Mouse (Mus musculus): ENCODE data around the gene Slc48a1. TPM values are rescaled to one million over a fixed set of nuclear protein-coding genes. Genes with fewer than 3 reads are reported as not detected.

Gene Slc48a1
- polyA plus RNA-seq, 1 experiment from 2014 or later: 89.5 TPM

- 54% methylated on average over 5 of the region's 5 CpGs for WGBS (ENCODE audit: insufficient replicate concordance)
- no peak for ATAC-seq (ENCODE audit: low read depth)
- Histone ChIP-seq H3K36me3 (0 out of 2 replicates have a peak, but pooled peaks cover 4% of the 10 kb centered on the region), H3K27me3 (peaks cover 22% of the 10 kb centered on the region), H3K4me2 (peak overlapping the region; percentile 87), H3K27ac (peak overlapping the region; percentile 76; the same call in 1 of the 2 replicates), H3K9ac (peak overlapping the region; percentile 72), H3K4me1 (replicated peaks) (peaks cover 98% of the 10 kb centered on the region), H3K9me3 (replicated peaks) (no peaks in the 10 kb centered on the region), H3K4me3 (replicated peaks) (peak overlapping the region; percentile 60; the same call in 1 of the 2 replicates)
- DNase-seq: no peak
Observed at GRCm38 (mm10) chr15:97826588-97827261, 48.4 kb downstream of the Slc48a1 start.

GRCm38 (mm10) chr15:97827401-97827800 is 49.1 kb downstream of the Slc48a1 start:
- Histone ChIP-seq H3K9me3 (replicated peaks) (no peaks in the 10 kb centered on the region), H3K4me3 (replicated peaks) (no peak overlapping the region), H3K36me3 (0 out of 2 replicates have a peak, but pooled peaks cover 4% of the 10 kb centered on the region), H3K9ac (no peak overlapping the region), H3K4me1 (replicated peaks) (peaks cover 98% of the 10 kb centered on the region), H3K27ac (no peak overlapping the region), H3K27me3 (peaks cover 29% of the 10 kb centered on the region), H3K4me2 (no peak overlapping the region)
- 81% methylated on average over 8 of the region's 8 CpGs for WGBS (ENCODE audit: insufficient replicate concordance)
- no peak for DNase-seq
- ATAC-seq (ENCODE audit: low read depth): no peak

GRCm38 (mm10) chr15:97828221-97828842 is 50.0 kb downstream of the Slc48a1 start:
- Histone ChIP-seq H3K27me3 (peaks cover 38% of the 10 kb centered on the region), H3K27ac (peak overlapping the region; percentile 64), H3K4me2 (peak overlapping the region; percentile 94), H3K9me3 (replicated peaks) (no peaks in the 10 kb centered on the region), H3K9ac (peak overlapping the region; percentile 8; the same call in 1 of the 2 replicates), H3K4me3 (replicated peaks) (peak overlapping the region; percentile 74; the same call in 1 of the 2 replicates), H3K36me3 (0 out of 2 replicates have a peak, but pooled peaks cover 4% of the 10 kb centered on the region), H3K4me1 (replicated peaks) (peaks cover 97% of the 10 kb centered on the region)
- no peak for ATAC-seq (ENCODE audit: low read depth)
- 34% methylated on average over 6 of the region's 6 CpGs for WGBS (ENCODE audit: insufficient replicate concordance)
- no peak for DNase-seq

DNA sequence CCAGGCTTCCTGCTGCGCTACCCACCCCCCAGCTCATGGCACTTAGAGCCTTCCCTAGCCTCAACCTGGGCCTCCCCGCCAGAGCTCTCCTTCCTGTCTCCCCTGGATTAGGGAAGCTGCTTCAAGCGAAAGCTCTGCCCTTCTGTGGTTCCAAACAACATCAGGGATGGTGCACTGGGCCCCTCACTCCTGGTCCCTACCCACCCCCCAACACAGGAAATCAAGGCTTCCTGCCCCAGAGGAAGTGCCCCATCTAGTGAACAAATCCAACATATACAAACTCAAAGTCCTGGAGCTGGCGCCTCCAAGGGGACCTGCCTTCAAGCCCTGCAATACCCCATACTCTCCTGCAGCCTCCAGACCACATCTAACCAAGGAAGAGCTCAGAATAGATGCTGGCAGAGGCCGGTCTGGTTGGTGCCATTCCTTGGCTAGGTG is 50.6 kb downstream of the Slc48a1 start:
- ATAC-seq (ENCODE audit: low read depth) (no peak), DNase-seq (no peak)
- H3K9ac ChIP-seq: peak overlapping the region; percentile 8; the same call in 1 of the 2 replicates
- H3K9me3 ChIP-seq (replicated peaks): no peaks in the 10 kb centered on the region
- peak overlapping the region; percentile 64 for H3K27ac ChIP-seq
- peaks cover 97% of the 10 kb centered on the region for H3K4me1 ChIP-seq (replicated peaks)
- H3K4me3 ChIP-seq (replicated peaks): peak overlapping the region; percentile 74; the same call in 1 of the 2 replicates
- 0 out of 2 replicates have a peak, but pooled peaks cover 3% of the 10 kb centered on the region for H3K36me3 ChIP-seq
- H3K4me2 ChIP-seq: peak overlapping the region; percentile 94
- 29% methylated on average over 5 of the region's 5 CpGs for WGBS (ENCODE audit: insufficient replicate concordance)
- peaks cover 40% of the 10 kb centered on the region for H3K27me3 ChIP-seq

DNA sequence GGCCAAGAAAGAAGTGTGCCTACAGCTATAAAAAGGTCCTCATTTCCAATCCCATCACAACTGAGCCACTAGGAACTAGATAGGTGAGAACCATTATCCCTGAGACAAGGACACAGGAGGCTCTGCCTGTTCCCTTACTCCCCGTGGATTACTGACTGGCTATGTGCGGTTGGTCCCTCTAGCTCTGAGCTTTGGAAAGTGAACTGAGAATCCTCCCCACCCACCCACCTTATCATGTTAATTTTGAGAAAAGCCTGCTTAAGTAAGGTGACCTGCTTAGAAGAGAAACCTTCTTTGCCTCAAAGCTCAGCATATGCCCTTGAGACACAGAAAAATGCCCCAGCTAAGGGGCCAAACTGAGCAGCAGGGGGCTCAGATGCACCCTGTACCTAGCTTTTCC is 51.1 kb downstream of the Slc48a1 start:
- ATAC-seq (ENCODE audit: low read depth) (no peak), DNase-seq (no peak)
- H3K27ac ChIP-seq: peak overlapping the region; percentile 29; the same call in 1 of the 2 replicates
- H3K4me2 ChIP-seq: peak overlapping the region; percentile 94
- H3K9ac ChIP-seq: peak overlapping the region; percentile 8; the same call in 1 of the 2 replicates
- WGBS (ENCODE audit: insufficient replicate concordance): 29% methylated on average over 2 of the region's 2 CpGs
- H3K4me1 ChIP-seq (replicated peaks): peaks cover 92% of the 10 kb centered on the region
- peaks cover 41% of the 10 kb centered on the region for H3K27me3 ChIP-seq
- H3K9me3 ChIP-seq (replicated peaks): no peaks in the 10 kb centered on the region
- no peaks in the 10 kb centered on the region for H3K36me3 ChIP-seq
- peak overlapping the region; percentile 74 for H3K4me3 ChIP-seq (replicated peaks)

DNA sequence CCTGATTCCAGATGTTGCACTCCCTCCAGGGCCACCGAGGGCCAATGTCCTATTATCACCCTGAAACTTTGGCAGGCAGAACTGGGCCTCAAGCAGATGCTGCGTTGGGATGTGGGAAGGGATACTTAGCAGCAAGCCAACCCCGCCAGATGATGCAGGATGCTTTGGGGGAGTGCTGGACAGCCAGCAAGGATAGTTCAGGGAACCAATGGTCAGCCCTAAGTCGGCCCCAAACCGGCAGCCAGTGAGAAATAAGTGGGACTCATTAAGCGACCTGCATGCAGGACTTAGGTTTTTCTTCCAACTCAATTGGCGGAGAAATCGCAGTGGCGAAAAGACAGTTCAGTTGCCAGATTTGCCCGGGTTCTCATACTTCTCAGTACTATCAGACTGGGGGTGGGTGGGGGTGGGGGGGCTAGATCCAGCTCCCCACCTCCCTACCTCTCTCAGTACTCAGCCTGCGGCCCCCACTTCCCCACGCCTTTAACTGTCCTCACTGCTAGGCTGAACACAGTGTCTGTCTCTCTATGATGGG is 52.0 kb downstream of the Slc48a1 start:
- H3K27ac ChIP-seq: peak overlapping the region; percentile 75
- peaks cover 83% of the 10 kb centered on the region for H3K4me1 ChIP-seq (replicated peaks)
- peak overlapping the region; percentile 94 for H3K4me2 ChIP-seq
- H3K27me3 ChIP-seq: peaks cover 41% of the 10 kb centered on the region
- H3K9me3 ChIP-seq (replicated peaks): no peaks in the 10 kb centered on the region
- WGBS (ENCODE audit: insufficient replicate concordance): 15% methylated on average over 12 of the region's 12 CpGs
- peak overlapping the region; percentile 80 for H3K9ac ChIP-seq
- no peaks in the 10 kb centered on the region for H3K36me3 ChIP-seq
- DNase-seq: no peak
- peak; percentile 10; the same call in 1 of the 2 replicates for ATAC-seq (ENCODE audit: low read depth)
- H3K4me3 ChIP-seq (replicated peaks): peak overlapping the region; percentile 74

DNA sequence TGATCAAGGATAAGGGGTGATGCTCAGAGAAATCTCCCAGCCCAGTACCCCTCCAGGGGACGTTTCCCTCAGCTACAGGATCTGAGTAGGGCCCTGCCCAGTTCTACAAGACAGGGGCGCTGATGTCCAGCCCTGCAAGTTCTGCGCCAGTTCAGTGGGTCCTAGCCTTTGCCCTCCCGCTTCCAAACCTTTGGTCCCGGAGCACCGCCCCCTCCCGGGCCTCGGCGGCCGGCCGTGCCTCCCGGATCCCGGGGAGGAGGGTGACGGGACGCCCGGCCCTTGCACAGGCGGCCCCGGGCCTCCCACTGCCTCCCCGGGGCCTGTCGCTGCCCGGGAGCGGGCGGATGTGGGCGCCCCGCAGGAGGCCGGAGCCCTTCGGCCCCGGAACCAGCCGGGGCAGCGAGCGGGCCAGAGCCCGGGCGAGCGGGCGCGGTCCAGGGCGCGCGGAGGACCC is 52.5 kb downstream of the Slc48a1 start:
- H3K4me1 ChIP-seq (replicated peaks): peaks cover 78% of the 10 kb centered on the region
- H3K4me3 ChIP-seq (replicated peaks): peak overlapping the region; percentile 74
- no peaks in the 10 kb centered on the region for H3K9me3 ChIP-seq (replicated peaks)
- peaks cover 41% of the 10 kb centered on the region for H3K27me3 ChIP-seq
- DNase-seq (no peak), ATAC-seq (ENCODE audit: low read depth) (peak; percentile 16)
- peak overlapping the region; percentile 75 for H3K27ac ChIP-seq
- under 1% methylated on average over 39 of the region's 39 CpGs for WGBS (ENCODE audit: insufficient replicate concordance)
- peak overlapping the region; percentile 94 for H3K4me2 ChIP-seq
- peak overlapping the region; percentile 80 for H3K9ac ChIP-seq
- no peaks in the 10 kb centered on the region for H3K36me3 ChIP-seq

GRCm38 (mm10) chr15:97831242-97831986 is 53.1 kb downstream of the Slc48a1 start:
- under 1% methylated on average over 71 of the region's 84 CpGs for WGBS (ENCODE audit: insufficient replicate concordance)
- H3K4me2 ChIP-seq: peak overlapping the region; percentile 94
- H3K36me3 ChIP-seq: no peaks in the 10 kb centered on the region
- H3K9ac ChIP-seq: peak overlapping the region; percentile 80
- no peaks in the 10 kb centered on the region for H3K9me3 ChIP-seq (replicated peaks)
- H3K4me3 ChIP-seq (replicated peaks): peak overlapping the region; percentile 74
- H3K27me3 ChIP-seq: peaks cover 41% of the 10 kb centered on the region
- peak; percentile 82 for ATAC-seq (ENCODE audit: low read depth)
- H3K27ac ChIP-seq: peak overlapping the region; percentile 75
- peak; percentile 37 for DNase-seq
- H3K4me1 ChIP-seq (replicated peaks): peaks cover 76% of the 10 kb centered on the region

DNA sequence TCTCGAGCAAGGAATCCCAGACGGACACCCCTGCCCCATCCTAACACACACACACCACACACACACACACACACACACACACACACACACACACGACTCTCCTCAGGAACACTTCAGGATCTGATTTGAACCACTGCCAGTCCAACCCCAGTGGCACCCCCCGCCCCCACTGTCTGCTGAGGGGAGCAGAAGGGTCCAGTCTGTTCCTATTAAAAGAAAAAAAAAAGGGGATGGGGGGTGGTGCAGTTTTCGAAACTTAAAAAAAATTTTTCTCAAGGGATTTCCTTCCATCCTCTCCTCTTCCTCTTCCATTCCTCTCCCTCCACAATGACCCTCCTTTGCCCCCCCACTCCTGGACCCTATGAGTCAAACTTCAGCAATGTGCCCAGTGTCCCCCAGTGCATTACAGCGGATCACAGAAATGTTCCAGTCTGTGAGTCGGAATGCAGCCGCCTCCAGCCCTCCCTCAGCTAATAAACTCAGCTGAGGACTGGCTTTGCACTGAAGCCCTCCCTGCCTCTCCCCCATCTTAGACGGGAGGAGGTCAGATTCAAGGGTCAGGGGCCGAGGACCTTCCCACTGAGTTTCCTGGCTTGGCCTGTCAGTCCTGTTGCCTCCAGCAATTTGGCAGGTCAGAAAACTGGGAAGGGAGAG is 53.8 kb downstream of the Slc48a1 start:
- H3K4me2 ChIP-seq: peak overlapping the region; percentile 94
- DNase-seq (no peak), ATAC-seq (ENCODE audit: low read depth) (no peak)
- peak overlapping the region; percentile 74 for H3K4me3 ChIP-seq (replicated peaks)
- peaks cover 41% of the 10 kb centered on the region for H3K27me3 ChIP-seq
- peak overlapping the region; percentile 80 for H3K9ac ChIP-seq
- 18% methylated on average over 10 of the region's 10 CpGs for WGBS (ENCODE audit: insufficient replicate concordance)
- peaks cover 74% of the 10 kb centered on the region for H3K4me1 ChIP-seq (replicated peaks)
- no peaks in the 10 kb centered on the region for H3K36me3 ChIP-seq
- H3K9me3 ChIP-seq (replicated peaks): no peaks in the 10 kb centered on the region
- peak overlapping the region; percentile 75 for H3K27ac ChIP-seq

DNA sequence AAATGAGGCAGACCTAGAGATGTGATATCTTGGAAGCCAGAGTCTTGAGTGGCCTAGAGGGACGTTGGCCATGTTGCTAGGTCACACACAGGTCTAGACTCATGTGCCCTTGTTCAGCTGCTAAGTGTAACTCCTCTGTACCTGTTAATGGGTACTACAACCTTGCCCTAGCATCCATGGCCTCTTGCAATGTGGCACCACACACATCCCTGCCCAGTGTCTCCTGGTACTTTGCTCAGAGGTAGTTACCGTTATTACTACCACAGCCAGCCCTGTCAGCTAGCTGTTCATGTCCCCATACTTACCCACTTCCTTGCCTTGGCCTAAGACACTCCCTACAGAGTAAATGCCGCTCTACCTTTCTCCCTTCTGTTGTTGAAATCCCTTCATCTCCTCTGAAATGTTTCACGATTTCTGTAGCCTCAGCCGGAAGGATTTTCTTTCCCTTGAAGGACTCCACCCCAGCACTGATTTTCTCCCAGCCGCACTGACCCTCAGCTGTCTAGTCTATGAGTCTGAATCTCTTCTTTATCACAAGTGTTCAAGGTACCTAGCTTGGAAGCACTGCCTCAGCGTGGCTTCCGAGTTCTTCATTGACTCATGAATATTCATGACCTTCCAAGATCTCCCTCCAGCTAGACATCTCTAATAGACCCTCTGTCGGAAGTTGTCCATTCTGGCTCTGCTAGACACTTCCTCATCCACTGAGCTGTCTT is 54.6 kb downstream of the Slc48a1 start:
- Histone ChIP-seq H3K27ac (no peak overlapping the region), H3K9me3 (replicated peaks) (no peaks in the 10 kb centered on the region), H3K4me1 (replicated peaks) (peaks cover 75% of the 10 kb centered on the region), H3K4me2 (no peak overlapping the region), H3K27me3 (peaks cover 41% of the 10 kb centered on the region), H3K9ac (no peak overlapping the region; the same call in 1 of the 2 replicates), H3K4me3 (replicated peaks) (no peak overlapping the region), H3K36me3 (no peaks in the 10 kb centered on the region)
- DNase-seq (no peak), ATAC-seq (ENCODE audit: low read depth) (no peak)
- WGBS (ENCODE audit: insufficient replicate concordance): 38% methylated on average over 9 of the region's 9 CpGs
